Mouse (Mus musculus) ES-E14 (cell line): ENCODE results near the gene B4galnt1. TPM values are rescaled to one million over a fixed set of nuclear protein-coding genes. Genes with fewer than 3 reads are reported as not detected.

Experiments
- DNase-seq: peaks from one replicate; pipeline ENCODE4 v3.0.0-alpha.2; 2013; ENCODE audit warnings: low read depth, low spot score
- H3K27ac ChIP-seq: 2 replicates; pipeline ENCODE4 v1.5.1; 2012; ENCODE audit warnings: low read depth, mild to moderate bottlenecking, low read length, moderate library complexity, mixed read lengths; ENCODE audit not compliant: poor library complexity, insufficient read depth, severe bottlenecking
- H3K36me3 ChIP-seq: 2 replicates; pipeline ENCODE4 v1.6.1; 2012; ENCODE audit warnings: mild to moderate bottlenecking, low read length, moderate library complexity, mixed read lengths; ENCODE audit not compliant: control insufficient read depth, poor library complexity, insufficient read depth, severe bottlenecking
- H3K4me1 ChIP-seq, 2 experiments: fragments of 150-350 bp in 1 of 2; sonication (generic) in 1 of 2; 2 replicates each; pipeline ENCODE4 v1.6.1; 2012; ENCODE audit warnings: low read length in 2 of 2, mild to moderate bottlenecking in 1 of 2, mixed read lengths in 1 of 2; ENCODE audit not compliant: control insufficient read depth in 2 of 2, insufficient read depth in 2 of 2, poor library complexity in 1 of 2
- H3K4me3 ChIP-seq, 2 experiments: fragments of 150-350 bp in 1 of 2; sonication (generic) in 1 of 2; 2 replicates each; pipeline ENCODE4 v1.5.1; 2012; ENCODE audit warnings: low read length in 2 of 2, low read depth in 1 of 2, mild to moderate bottlenecking in 1 of 2, mixed read lengths in 1 of 2; ENCODE audit not compliant: insufficient read depth in 1 of 2, poor library complexity in 1 of 2, severe bottlenecking in 1 of 2
- H3K9ac ChIP-seq: 2 replicates; pipeline ENCODE4 v1.6.1; 2012; ENCODE audit warnings: low read depth, mild to moderate bottlenecking, low read length, mixed read lengths; ENCODE audit not compliant: poor library complexity, insufficient read depth, severe bottlenecking
- H3K9me3 ChIP-seq: fragments of 150-350 bp; sonication (generic); 2 replicates; pipeline ENCODE4 v1.6.1; 2012; ENCODE audit warnings: low read depth, mild to moderate bottlenecking, low read length; ENCODE audit not compliant: control insufficient read depth, insufficient read depth
- CHD2 ChIP-seq: IDR thresholded peaks from 2 replicates; pipeline ENCODE4 v1.6.1; 2014; ENCODE audit warnings: mild to moderate bottlenecking, low read depth, low read length, inconsistent platforms
- HCFC1 ChIP-seq: IDR thresholded peaks from 2 replicates; pipeline ENCODE4 v1.6.1; 2012; ENCODE audit warnings: low read length, inconsistent platforms, borderline replicate concordance; ENCODE audit not compliant: insufficient read depth
- MAFK ChIP-seq: IDR thresholded peaks from 2 replicates; pipeline ENCODE4 v1.6.1; 2014; ENCODE audit warnings: mild to moderate bottlenecking, low read depth, low read length, inconsistent platforms; ENCODE audit not compliant: insufficient read depth
- ZC3H11A ChIP-seq: IDR thresholded peaks from 2 replicates; pipeline ENCODE4 v1.6.1; 2012; ENCODE audit warnings: low read depth, mild to moderate bottlenecking, inconsistent platforms, low read length, borderline replicate concordance
- ZNF384 ChIP-seq: IDR thresholded peaks from 2 replicates; pipeline ENCODE4 v1.6.1; 2012; ENCODE audit warnings: low read depth, low read length, inconsistent platforms
- in situ Hi-C, 2 experiments: fragments of 600-800 bp; cut with MboI; formaldehyde crosslinking; loops; one replicate each; pipeline ENCODE4 v1.15.1; 2025; ENCODE audit warnings: low sequenced_read_pairs in 2 of 2, inconsistent platforms in 1 of 2; ENCODE audit not compliant: unreplicated experiment in 2 of 2
- total RNA-seq: library from RNA; depleted of rRNA; stranded (reverse); fragments of 300-350 nt; gene quantifications from 2 replicates; pipeline ENCODE4 v1.2.3, GENCODE M21; 2012

Gene B4galnt1
- total RNA-seq, 1 experiment = 4.5 TPM

DNA sequence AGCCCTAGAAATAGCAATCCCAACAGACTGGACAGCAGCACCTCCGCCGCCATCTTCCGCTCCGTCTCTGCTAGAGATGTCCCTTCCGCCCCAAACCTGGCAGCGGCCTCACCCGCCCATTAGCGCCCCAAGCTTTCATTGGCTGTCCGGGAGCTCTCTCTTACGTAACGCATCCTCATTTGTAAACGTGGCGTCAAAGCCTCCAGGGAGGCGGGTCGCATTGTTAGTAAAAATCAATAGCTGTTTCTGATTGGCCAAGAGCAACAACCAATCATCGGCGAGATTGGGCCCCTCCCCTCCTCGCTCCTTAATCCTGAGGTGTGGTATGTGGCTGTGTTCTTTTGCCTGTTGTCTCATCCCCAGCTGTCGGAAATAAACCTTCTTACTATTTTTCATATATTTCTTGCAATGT, 44.0 kb upstream of the B4galnt1 start, which contains the start of gene Os9:
Gene Os9, minus strand, starts transcription at position 66 of the 412 bp plus-strand sequence.
- H3K4me3 ChIP-seq = peak within 1 kb of the TSS; percentile 80 to 98
- peak within 1 kb of the TSS; percentile 76 for H3K9ac ChIP-seq
- peaks cover 5% of the 10 kb centered on the region; the same call in 1 of the 2 replicates for H3K36me3 ChIP-seq
- no peaks in the 10 kb centered on the region for H3K9me3 ChIP-seq
- H3K4me1 ChIP-seq = peaks cover 1 to 3% of the 10 kb centered on the region in 2 experiments; a peak in 2 of 4 replicates
- peak; percentile 97 for DNase-seq
- in situ Hi-C loops = no loop called here
- no peak within 1 kb of the TSS for H3K27ac ChIP-seq
- TF ChIP-seq MAFK (no peak), ZC3H11A (no peak), CHD2 (peak; percentile 92), ZNF384 (no peak), HCFC1 (peak; percentile 94)

DNA sequence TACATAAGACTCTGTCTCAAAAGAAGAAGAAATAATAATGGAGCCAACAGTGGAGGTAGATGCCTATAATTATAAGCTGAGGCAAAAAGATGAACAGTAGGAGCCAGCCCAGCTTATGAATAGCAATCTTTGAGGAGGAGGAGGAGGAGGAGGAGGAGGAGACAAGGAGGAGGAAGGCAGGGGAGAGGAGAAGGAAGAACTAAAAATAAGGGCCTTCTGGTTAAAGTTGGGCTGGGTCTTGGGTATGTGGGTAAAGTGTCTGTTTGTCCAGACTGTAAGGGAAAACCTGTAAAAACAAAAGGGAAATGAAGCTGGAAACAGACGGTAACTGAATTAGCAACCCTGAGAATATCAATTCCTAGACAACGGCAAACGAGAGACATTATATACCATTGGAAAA, 43.0 kb upstream of the B4galnt1 start:
- in situ Hi-C loops = no loop called here
- H3K36me3 ChIP-seq = peaks cover 3% of the 10 kb centered on the region; the same call in 1 of the 2 replicates

DNA sequence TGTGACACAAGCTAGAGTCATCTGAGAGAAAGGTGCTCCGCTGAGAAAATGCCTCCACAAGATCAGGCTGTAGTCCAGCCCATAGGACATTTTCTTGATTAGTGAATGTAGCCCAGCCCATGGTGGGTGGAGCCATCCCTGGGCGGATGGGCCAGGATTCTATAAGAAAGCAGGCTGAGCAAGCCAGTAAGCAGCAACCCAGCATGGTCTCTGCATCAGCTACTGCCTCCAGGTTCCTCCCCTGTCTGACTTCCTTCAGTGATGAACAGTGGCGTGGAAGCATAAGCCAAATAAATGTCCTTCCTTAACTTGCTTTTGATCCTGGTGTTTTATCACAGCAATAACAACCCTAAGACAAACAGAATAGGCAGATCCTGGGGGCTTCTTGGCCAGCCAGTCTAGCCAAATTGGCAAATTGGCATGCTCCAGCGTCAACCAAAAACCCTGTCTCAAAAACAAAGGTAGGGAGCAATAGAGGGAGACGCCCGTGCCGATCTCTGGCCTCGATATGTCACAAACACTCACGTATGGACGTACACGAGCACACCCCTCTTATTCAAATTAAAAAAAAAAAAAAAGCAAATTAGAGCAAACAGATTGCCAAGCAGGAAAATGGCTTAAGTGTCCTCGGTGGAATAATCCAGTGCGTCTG, 42.1 kb upstream of the B4galnt1 start:
- Histone ChIP-seq H3K4me3 (peak overlapping the region; percentile 4 to 39), H3K27ac (no peak overlapping the region), H3K4me1 (peaks cover 1 to 10% of the 10 kb centered on the region in 2 experiments; a peak in 2 of 4 replicates), H3K9me3 (no peaks in the 10 kb centered on the region), H3K36me3 (no peaks in the 10 kb centered on the region), H3K9ac (no peak overlapping the region; the same call in 1 of the 2 replicates)
- in situ Hi-C loops = no loop called here
- no peak for TF ChIP-seq CHD2
- no peak for TF ChIP-seq MAFK
- no peak for TF ChIP-seq ZNF384
- TF ChIP-seq HCFC1 = no peak
- no peak for TF ChIP-seq ZC3H11A
- DNase-seq = peak; percentile 29

More for the DNA sequence above, 43.0 kb upstream of the B4galnt1 start:
- DNase-seq = no peak
- Histone ChIP-seq H3K4me3 (no peak overlapping the region), H3K4me1 (peaks cover 1 to 9% of the 10 kb centered on the region in 2 experiments; a peak in 2 of 4 replicates), H3K9ac (no peak overlapping the region), H3K9me3 (no peaks in the 10 kb centered on the region), H3K27ac (no peak overlapping the region)
- TF ChIP-seq MAFK = no peak
- TF ChIP-seq ZC3H11A = no peak
- TF ChIP-seq HCFC1 = no peak
- no peak for TF ChIP-seq CHD2
- no peak for TF ChIP-seq ZNF384

DNA sequence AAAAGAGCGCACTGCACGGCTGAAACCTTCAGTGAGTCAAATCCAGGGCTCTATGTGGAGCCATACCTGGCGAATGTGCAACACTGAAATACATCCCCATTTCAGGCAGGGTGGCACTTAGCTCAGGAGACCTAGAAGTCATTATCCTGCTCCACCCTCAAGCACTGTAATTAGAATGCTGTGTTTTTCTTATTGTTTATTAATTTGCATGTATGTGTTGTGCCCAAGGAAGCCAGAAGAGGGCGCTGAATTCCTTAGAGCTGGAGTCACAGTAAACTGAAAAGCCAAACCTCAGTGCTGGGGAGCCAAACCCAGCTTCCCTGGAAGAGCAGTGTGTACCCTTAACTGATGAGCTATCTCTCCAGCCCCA, 41.6 kb upstream of the B4galnt1 start:
- Histone ChIP-seq H3K4me3 (peak overlapping the region; percentile 4 to 39), H3K36me3 (no peaks in the 10 kb centered on the region), H3K27ac (no peak overlapping the region), H3K9me3 (no peaks in the 10 kb centered on the region), H3K9ac (no peak overlapping the region), H3K4me1 (peaks cover 1 to 10% of the 10 kb centered on the region in 2 experiments; a peak in 2 of 4 replicates)
- no peak for TF ChIP-seq ZC3H11A
- TF ChIP-seq HCFC1 = no peak
- no peak for TF ChIP-seq ZNF384
- no peak for TF ChIP-seq MAFK
- no peak for TF ChIP-seq CHD2
- in situ Hi-C loops = no loop called here
- peak; percentile 44 for DNase-seq
